Mouse (Mus musculus): ENCODE measurements at regions not wholly inside any gene's neighbourhood (a gene's known extent, or its start where the extent isn't known, plus 50 kb on each side); places are given as distances from the start of the nearest gene placed in this dataset.

DNA sequence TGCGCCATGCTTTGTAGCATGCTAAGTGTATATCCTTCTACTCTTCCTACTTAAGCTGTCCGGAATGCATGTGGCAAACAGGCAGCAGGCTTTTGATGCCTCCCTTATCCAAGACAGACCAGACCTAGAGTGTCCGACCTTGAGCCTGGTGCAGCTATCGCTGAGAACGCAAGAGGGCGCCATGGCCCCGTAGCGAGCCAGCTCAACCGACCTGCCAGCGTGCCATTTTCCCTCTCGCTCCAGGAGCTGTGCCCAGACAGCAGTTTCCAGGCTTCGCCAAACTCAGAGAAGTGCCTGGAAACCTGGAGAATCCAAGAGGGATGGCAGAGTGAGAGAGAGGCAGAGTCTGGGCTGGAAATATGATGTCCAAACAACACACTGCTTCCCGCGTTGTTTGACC lies 155.8 kb upstream of the Gm12830 start:
- Histone ChIP-seq H3K4me1 (replicated peaks; ENCODE audit: control insufficient read depth, insufficient read depth, low read length) (peaks cover 13% of the 10 kb centered on the region), H3K27ac (ENCODE audit: low read length) (no peak overlapping the region), H3K9me3 (ENCODE audit: control insufficient read depth, low read length) (no peaks in the 10 kb centered on the region), H3K9ac (replicated peaks; ENCODE audit: low read depth, low read length) (no peak overlapping the region), H3K4me3 (replicated peaks; ENCODE audit: low read length) (no peak overlapping the region), H3K4me2 (ENCODE audit: low read length) (no peak overlapping the region), H3K27me3 (replicated peaks; ENCODE audit: control insufficient read depth, insufficient read depth, low read length) (peaks cover 62% of the 10 kb centered on the region), H3K36me3 (ENCODE audit: control insufficient read depth, insufficient read depth) (no peaks in the 10 kb centered on the region)
- ATAC-seq: peak; percentile 68
- WGBS: 2% methylated on average over 14 of the region's 14 CpGs

DNA sequence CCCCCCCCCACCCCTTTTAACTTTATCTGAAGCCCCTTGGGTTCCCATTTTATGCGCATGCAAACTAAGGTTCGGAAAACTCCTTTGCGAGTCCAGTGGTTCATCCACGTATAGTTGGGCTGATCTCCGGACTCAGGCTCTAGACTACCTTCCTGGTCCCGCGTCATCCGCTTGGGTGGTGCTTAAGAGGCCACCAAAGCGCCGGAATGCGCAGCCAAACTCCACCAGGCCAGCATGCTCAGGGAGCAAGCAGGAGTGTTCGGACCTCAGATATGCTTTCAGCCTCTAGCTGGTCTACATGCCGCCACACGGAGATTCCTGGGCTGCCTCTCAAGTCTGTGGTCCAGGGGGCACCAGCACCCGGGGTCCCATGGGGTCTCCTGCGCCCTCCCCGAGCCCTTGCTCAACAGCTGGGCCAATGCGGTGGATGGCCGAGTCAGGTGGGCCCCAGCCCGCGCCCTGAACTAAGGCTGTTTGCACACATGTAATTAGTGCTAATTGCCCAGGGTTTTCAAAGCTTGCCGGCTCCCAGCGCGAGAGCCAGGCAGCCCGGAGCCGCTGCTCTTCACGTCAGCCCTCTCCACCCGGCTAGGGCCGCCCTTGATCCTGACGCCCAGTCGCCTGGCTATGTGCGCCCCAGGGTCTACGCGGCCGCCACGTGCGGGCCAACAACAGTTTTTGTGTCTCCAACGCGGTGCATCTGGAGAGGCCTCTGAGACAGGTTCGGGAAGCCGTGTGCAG lies 155.1 kb upstream of the Gm12830 start:
- Histone ChIP-seq H3K4me1 (replicated peaks; ENCODE audit: control insufficient read depth, insufficient read depth, low read length) (peaks cover 13% of the 10 kb centered on the region), H3K4me2 (ENCODE audit: low read length) (peak overlapping the region; percentile 47), H3K9ac (replicated peaks; ENCODE audit: low read depth, low read length) (peak overlapping the region; percentile 22; the same call in 1 of the 2 replicates), H3K4me3 (replicated peaks; ENCODE audit: low read length) (peak overlapping the region; percentile 29), H3K36me3 (ENCODE audit: control insufficient read depth, insufficient read depth) (no peaks in the 10 kb centered on the region), H3K27me3 (replicated peaks; ENCODE audit: control insufficient read depth, insufficient read depth, low read length) (peaks cover 65% of the 10 kb centered on the region), H3K9me3 (ENCODE audit: control insufficient read depth, low read length) (no peaks in the 10 kb centered on the region), H3K27ac (ENCODE audit: low read length) (no peak overlapping the region)
- 1% methylated on average over 41 of the region's 41 CpGs for WGBS
- ATAC-seq: peak; percentile 51

DNA sequence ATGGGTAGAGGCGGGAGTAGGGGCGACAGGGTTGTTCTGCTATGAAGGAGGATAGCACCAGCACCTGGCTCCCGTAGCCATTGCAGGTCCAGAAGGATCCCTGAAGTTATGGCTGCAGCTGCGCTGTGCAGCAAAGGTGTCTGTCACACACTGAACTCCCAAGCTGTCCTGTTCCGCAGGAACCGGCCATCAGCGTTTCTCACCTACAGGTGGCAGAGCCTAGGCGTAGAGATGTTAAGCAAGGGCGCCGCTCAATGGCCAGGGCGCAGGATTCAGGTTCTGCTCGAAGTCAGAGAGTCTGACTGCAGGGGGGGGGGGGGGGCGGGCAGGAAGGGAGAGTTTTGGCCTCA lies 154.6 kb upstream of the Gm12830 start:
- Histone ChIP-seq H3K9ac (replicated peaks; ENCODE audit: low read depth, low read length) (peak overlapping the region; percentile 22; the same call in 1 of the 2 replicates), H3K4me3 (replicated peaks; ENCODE audit: low read length) (peak overlapping the region; percentile 29), H3K4me2 (ENCODE audit: low read length) (peak overlapping the region; percentile 47), H3K9me3 (ENCODE audit: control insufficient read depth, low read length) (no peaks in the 10 kb centered on the region), H3K27ac (ENCODE audit: low read length) (no peak overlapping the region), H3K4me1 (replicated peaks; ENCODE audit: control insufficient read depth, insufficient read depth, low read length) (peaks cover 13% of the 10 kb centered on the region), H3K27me3 (replicated peaks; ENCODE audit: control insufficient read depth, insufficient read depth, low read length) (peaks cover 65% of the 10 kb centered on the region), H3K36me3 (ENCODE audit: control insufficient read depth, insufficient read depth) (no peaks in the 10 kb centered on the region)
- ATAC-seq: peak; percentile 24; the same call in 1 of the 2 replicates
- 6% methylated on average over 12 of the region's 13 CpGs for WGBS

DNA sequence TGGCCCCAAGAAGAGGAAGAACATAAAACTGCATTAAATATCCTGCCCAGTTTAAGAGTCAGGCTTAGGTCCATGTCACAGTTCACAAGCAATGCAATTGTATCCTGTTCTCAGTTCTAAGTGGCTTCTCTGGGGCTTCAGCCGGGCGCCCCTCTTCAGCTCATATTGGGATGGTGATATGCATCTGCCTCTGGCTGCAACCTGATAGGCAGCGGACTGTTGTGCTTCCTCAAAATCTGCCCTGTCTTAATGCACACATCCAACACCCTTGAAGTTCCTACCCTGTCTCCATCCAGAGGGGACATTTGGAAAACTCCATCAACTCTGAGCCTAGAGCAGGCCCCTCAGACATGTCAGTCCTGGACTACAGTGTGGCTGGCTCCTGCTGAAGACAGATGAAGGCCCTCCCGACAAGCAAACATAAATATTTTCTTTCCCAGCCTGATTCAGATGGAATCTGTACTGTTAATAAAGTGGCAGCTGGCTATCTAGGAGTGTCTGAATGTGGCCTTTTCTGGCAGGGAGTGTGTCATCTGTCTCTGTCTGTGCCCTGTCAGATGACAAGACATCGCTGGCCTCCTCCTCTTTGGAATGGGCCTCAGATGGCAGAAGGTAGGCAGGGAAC lies 149.3 kb upstream of the Gm12830 start:
- Histone ChIP-seq H3K36me3 (ENCODE audit: control insufficient read depth, insufficient read depth) (no peaks in the 10 kb centered on the region), H3K4me1 (replicated peaks; ENCODE audit: control insufficient read depth, insufficient read depth, low read length) (no peaks in the 10 kb centered on the region), H3K27me3 (replicated peaks; ENCODE audit: control insufficient read depth, insufficient read depth, low read length) (peaks cover 23% of the 10 kb centered on the region), H3K9me3 (ENCODE audit: control insufficient read depth, low read length) (no peaks in the 10 kb centered on the region), H3K4me2 (ENCODE audit: low read length) (no peak overlapping the region), H3K27ac (ENCODE audit: low read length) (no peak overlapping the region), H3K9ac (replicated peaks; ENCODE audit: low read depth, low read length) (no peak overlapping the region), H3K4me3 (replicated peaks; ENCODE audit: low read length) (no peak overlapping the region)
- WGBS: 85% methylated on average over 5 of the region's 5 CpGs
- no peak for ATAC-seq

DNA sequence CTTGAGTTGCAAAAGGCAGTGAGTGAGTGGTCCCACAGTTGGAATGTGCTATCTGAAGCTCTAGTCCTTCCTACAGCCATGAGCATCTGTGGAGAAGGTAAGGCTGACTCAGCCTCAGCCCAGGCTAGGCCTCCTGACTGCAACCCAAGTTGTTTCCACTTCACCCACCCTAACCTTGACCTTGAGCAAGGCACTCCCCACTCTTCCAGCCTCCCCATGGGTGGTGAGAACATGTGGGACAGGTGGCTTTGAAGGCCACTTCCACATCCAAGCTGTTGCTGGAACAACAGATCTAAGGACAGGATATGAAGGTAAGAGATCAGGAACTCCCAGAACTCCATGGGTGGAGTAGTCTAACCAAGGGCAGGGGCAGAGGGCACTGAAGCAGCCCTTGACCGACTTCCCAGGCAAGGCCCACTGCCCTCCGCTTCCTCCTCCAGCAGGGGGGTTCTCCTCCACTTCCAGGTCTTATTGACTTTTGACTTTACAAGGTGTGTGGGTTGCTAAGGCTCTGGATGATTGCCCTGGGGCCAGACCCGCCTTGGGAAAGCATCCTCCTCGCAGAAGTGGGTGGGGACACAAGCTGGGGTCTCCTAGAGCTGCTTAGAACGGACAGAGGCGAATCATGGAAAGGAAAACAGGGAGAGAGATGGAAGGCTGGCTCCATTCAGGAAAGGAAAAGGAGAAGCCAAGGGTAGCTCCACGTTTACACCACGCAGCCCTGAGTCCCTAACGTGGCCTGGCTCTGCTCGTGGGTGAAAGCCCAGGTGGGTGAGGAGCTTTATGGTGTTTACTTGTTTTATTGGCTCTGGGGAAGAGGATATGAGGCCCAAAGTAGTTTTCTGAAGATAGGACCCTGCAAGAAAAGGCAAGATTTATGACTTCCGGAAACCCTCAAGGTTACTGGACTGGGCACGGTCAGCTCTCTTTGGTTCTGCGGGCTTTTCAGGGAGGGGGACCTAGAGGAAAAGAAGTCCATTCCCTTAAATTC lies 144.3 kb upstream of the Gm12830 start:
- no peak for ATAC-seq
- WGBS: 90% methylated on average over 13 of the region's 13 CpGs
- Histone ChIP-seq H3K27ac (ENCODE audit: low read length) (no peak overlapping the region), H3K4me1 (replicated peaks; ENCODE audit: control insufficient read depth, insufficient read depth, low read length) (peaks cover 14% of the 10 kb centered on the region), H3K4me2 (ENCODE audit: low read length) (no peak overlapping the region), H3K9me3 (ENCODE audit: control insufficient read depth, low read length) (no peaks in the 10 kb centered on the region), H3K4me3 (replicated peaks; ENCODE audit: low read length) (no peak overlapping the region), H3K27me3 (replicated peaks; ENCODE audit: control insufficient read depth, insufficient read depth, low read length) (peaks cover 5% of the 10 kb centered on the region; the same call in 1 of the 2 replicates), H3K36me3 (ENCODE audit: control insufficient read depth, insufficient read depth) (no peaks in the 10 kb centered on the region), H3K9ac (replicated peaks; ENCODE audit: low read depth, low read length) (no peak overlapping the region)

DNA sequence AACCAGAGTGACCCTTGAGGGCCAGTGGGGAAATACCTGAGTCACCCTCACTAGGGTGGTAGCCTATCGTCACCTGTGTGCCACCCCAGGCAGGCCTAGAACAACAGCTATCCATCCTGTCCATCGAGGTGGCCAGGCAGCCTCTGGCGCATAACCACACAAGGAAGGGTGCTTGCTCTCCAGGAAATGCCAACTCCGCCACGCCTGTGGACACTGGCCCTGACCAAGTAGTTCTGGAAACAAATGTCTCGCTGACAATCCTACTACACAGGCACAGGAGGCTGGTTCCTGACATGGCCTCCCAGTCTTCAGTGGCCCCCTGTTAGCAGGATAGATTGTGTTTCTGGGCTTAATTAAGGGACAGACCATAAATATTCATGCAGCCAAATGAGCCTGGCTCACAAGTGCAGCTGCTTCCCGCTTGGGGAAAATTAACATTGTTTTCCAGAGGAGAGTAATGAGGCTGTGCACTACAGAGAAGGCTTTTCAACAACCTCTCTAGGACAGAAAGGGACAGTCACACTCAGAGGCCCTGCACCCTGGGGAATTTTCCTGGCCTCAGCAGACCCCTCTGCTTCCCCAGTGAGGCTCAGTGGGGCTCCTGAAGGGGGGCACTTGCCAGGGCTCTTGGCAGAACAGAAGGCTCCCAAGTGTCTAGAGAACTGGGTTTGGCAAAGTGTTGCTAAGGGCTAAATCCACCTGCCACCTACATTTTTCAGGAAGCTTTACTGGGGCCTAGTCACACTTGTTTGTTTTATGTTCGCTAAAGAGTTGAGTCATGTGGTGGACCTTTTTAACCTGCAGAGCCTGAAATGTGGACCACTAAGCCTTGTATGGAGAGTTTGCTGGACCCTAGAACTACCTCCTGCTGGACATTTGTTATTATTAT lies 143.2 kb upstream of the Gm12830 start:
- Histone ChIP-seq H3K4me1 (replicated peaks; ENCODE audit: control insufficient read depth, insufficient read depth, low read length) (peaks cover 14% of the 10 kb centered on the region), H3K9me3 (ENCODE audit: control insufficient read depth, low read length) (no peaks in the 10 kb centered on the region), H3K27me3 (replicated peaks; ENCODE audit: control insufficient read depth, insufficient read depth, low read length) (peaks cover 10% of the 10 kb centered on the region; the same call in 1 of the 2 replicates), H3K36me3 (ENCODE audit: control insufficient read depth, insufficient read depth) (no peaks in the 10 kb centered on the region), H3K9ac (replicated peaks; ENCODE audit: low read depth, low read length) (no peak overlapping the region), H3K4me2 (ENCODE audit: low read length) (no peak overlapping the region), H3K27ac (ENCODE audit: low read length) (peak overlapping the region; percentile 63), H3K4me3 (replicated peaks; ENCODE audit: low read length) (no peak overlapping the region)
- ATAC-seq: peak; percentile 95
- 25% methylated on average over 8 of the region's 8 CpGs for WGBS

DNA sequence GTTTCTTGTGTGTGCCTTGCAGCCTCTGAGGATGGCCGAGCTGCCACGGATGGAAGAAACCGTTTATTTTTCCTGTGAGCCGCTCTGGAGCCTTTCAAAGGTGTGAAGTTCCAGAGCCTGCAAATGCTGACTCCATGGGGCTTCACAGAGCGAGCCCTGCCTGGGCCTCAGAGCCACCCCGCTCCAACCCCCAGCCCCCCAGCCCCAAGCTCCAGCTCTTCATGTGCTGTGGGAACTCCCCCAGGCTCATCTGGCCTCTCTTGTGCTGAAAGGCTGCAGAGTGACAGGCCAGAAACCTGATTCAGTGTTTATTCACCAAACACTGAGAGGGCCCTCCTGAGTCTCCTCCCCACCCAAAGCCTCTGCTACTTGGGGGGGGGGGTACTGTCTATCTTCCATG lies 141.2 kb upstream of the Gm12830 start:
- Histone ChIP-seq H3K4me2 (ENCODE audit: low read length) (no peak overlapping the region), H3K36me3 (ENCODE audit: control insufficient read depth, insufficient read depth) (no peaks in the 10 kb centered on the region), H3K27ac (ENCODE audit: low read length) (no peak overlapping the region), H3K9me3 (ENCODE audit: control insufficient read depth, low read length) (no peaks in the 10 kb centered on the region), H3K4me3 (replicated peaks; ENCODE audit: low read length) (no peak overlapping the region), H3K9ac (replicated peaks; ENCODE audit: low read depth, low read length) (no peak overlapping the region), H3K27me3 (replicated peaks; ENCODE audit: control insufficient read depth, insufficient read depth, low read length) (peaks cover 15% of the 10 kb centered on the region), H3K4me1 (replicated peaks; ENCODE audit: control insufficient read depth, insufficient read depth, low read length) (peaks cover 15% of the 10 kb centered on the region)
- no peak for ATAC-seq
- WGBS: 48% methylated on average over 6 of the region's 6 CpGs

DNA sequence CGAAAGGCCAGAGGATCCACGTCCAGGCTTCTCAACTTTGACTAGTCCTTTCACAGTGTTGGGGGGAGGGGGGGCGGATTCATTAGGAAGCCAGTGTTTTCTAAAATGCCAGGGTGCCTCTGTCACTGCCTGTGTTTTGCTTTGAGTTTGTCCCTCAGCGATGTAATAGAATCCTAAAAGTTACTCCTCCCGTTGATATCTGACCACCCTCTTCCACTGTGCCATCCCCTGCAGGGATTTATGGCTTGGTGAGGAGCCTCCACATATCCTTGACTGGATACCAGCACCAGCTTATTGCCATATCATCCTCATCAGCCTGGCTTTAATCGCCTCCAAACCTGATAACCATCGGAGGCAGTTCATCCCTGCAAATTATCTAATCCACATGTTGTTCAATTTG lies 138.6 kb upstream of the Gm12830 start:
- H3K4me3 ChIP-seq (replicated peaks; ENCODE audit: low read length): no peak overlapping the region
- H3K27ac ChIP-seq (ENCODE audit: low read length): no peak overlapping the region
- 72% methylated on average over 7 of the region's 7 CpGs for WGBS
- H3K4me1 ChIP-seq (replicated peaks; ENCODE audit: control insufficient read depth, insufficient read depth, low read length): peaks cover 20% of the 10 kb centered on the region
- ATAC-seq: no peak
- no peaks in the 10 kb centered on the region for H3K36me3 ChIP-seq (ENCODE audit: control insufficient read depth, insufficient read depth)
- no peak overlapping the region for H3K9ac ChIP-seq (replicated peaks; ENCODE audit: low read depth, low read length)
- peaks cover 21% of the 10 kb centered on the region for H3K27me3 ChIP-seq (replicated peaks; ENCODE audit: control insufficient read depth, insufficient read depth, low read length)
- no peaks in the 10 kb centered on the region for H3K9me3 ChIP-seq (ENCODE audit: control insufficient read depth, low read length)
- H3K4me2 ChIP-seq (ENCODE audit: low read length): no peak overlapping the region

Measured in forebrain, embryonic 16.5 days (tissue).